In the genomic region with DNA sequence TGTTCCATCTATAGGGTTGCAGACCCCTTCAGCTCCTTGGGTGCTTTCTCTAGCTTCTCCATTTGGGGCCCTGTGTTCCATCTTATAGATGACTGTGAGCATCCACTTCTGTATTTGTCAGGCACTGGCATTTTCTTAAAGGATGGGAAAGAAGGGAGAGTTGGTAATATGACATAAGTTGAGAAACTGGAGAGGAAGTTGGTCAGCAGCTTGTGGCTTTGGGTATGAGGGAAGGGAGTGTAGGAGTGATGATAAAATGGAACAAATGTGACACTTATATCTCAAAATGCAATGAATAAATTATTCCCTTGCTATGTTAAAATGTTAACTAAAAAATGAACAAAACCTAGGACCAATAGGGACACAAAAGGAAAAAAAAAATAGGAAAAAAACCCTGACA, we compare ENCODE assay signal across 36 mouse cellular contexts. TPM values are rescaled to one million over a fixed set of nuclear protein-coding genes. Genes with fewer than 3 reads are reported as not detected.
"Had no signal": no experiment of that assay in that cellular context is flagged by ENCODE, and none has a peak within 500 bp of the region (broad histone marks: within the 10 kb centered on the region; RNA-seq: fewer than 3 reads in every experiment).

No protein-coding gene starts in this region.

RNA-seq across cellular contexts. Expression of gene Olfr111, which starts 16.8 kb away (rescaled TPM):
- total RNA-seq: gastrocnemius, adult 2 months; gastrocnemius, postnatal 10 days; gastrocnemius, postnatal 25 days; gastrocnemius, postnatal 4 days; heart, adult 2 months; heart, postnatal 14 days; heart, postnatal 36 days; hematopoietic stem cell, adult 5-6 weeks; hindbrain, postnatal 0 days; layer of hippocampus, adult 18-20 months; layer of hippocampus, postnatal 14 days; layer of hippocampus, postnatal 36 days; left cerebral cortex, postnatal 10 days; left cerebral cortex, postnatal 25 days had no signal
- polyA plus RNA-seq: heart, adult 2 months; heart, embryonic 11.5 days; heart, embryonic 13.5 days; heart, embryonic 15.5 days; heart, postnatal 0 days; hindbrain, embryonic 11.5 days; hindbrain, embryonic 13.5 days; hindbrain, embryonic 15.5 days; hindbrain, postnatal 0 days; intestine, embryonic 14.5 days; intestine, embryonic 16.5 days; kidney, embryonic 15.5 days; kidney, postnatal 0 days; large intestine, adult 2 months; limb, embryonic 11.5 days; limb, embryonic 13.5 days; limb, embryonic 15.5 days; liver, embryonic 11.5 days had no signal

RNA-seq across cellular contexts. Expression of gene Olfr110, which starts 32.3 kb away (rescaled TPM):
- total RNA-seq: gastrocnemius, adult 2 months; gastrocnemius, postnatal 10 days; gastrocnemius, postnatal 25 days; gastrocnemius, postnatal 4 days; heart, adult 2 months; heart, postnatal 14 days; heart, postnatal 36 days; hematopoietic stem cell, adult 5-6 weeks; hindbrain, postnatal 0 days; layer of hippocampus, adult 18-20 months; layer of hippocampus, postnatal 14 days; layer of hippocampus, postnatal 36 days; left cerebral cortex, adult 18-20 months; left cerebral cortex, postnatal 10 days; left cerebral cortex, postnatal 25 days; left cerebral cortex, postnatal 4 days had no signal
- polyA plus RNA-seq: heart, adult 2 months; heart, embryonic 11.5 days; heart, embryonic 13.5 days; heart, embryonic 15.5 days; heart, postnatal 0 days; hindbrain, embryonic 11.5 days; hindbrain, embryonic 13.5 days; hindbrain, embryonic 15.5 days; hindbrain, postnatal 0 days; intestine, embryonic 14.5 days; intestine, embryonic 16.5 days; kidney, adult 2 months; kidney, embryonic 15.5 days; kidney, postnatal 0 days; large intestine, adult 2 months; limb, embryonic 11.5 days; limb, embryonic 13.5 days; limb, embryonic 15.5 days; liver, embryonic 11.5 days had no signal

RNA-seq across cellular contexts. Expression of gene H2-M2, which starts 41.3 kb away (rescaled TPM):
- total RNA-seq: gastrocnemius, adult 2 months; gastrocnemius, postnatal 10 days; gastrocnemius, postnatal 25 days; gastrocnemius, postnatal 4 days; heart, adult 2 months; heart, postnatal 36 days; hematopoietic stem cell, adult 5-6 weeks; hindbrain, postnatal 0 days; layer of hippocampus, adult 18-20 months; layer of hippocampus, adult 8-10 months; layer of hippocampus, postnatal 14 days; layer of hippocampus, postnatal 36 days; left cerebral cortex, adult 18-20 months; left cerebral cortex, adult 8-10 months; left cerebral cortex, postnatal 10 days; left cerebral cortex, postnatal 25 days; left cerebral cortex, postnatal 4 days had no signal
- polyA plus RNA-seq: frontal cortex, adult 2 months; heart, embryonic 11.5 days; heart, embryonic 13.5 days; heart, embryonic 15.5 days; heart, postnatal 0 days; hindbrain, embryonic 11.5 days; hindbrain, embryonic 13.5 days; hindbrain, embryonic 15.5 days; hindbrain, postnatal 0 days; intestine, embryonic 14.5 days; intestine, embryonic 16.5 days; kidney, embryonic 15.5 days; kidney, postnatal 0 days; limb, embryonic 11.5 days; limb, embryonic 13.5 days; limb, embryonic 15.5 days; liver, embryonic 11.5 days had no signal

RNA-seq across cellular contexts. Expression of gene Olfr112, which starts 44.6 kb away (rescaled TPM):
- total RNA-seq: gastrocnemius, adult 2 months; gastrocnemius, postnatal 10 days; gastrocnemius, postnatal 25 days; gastrocnemius, postnatal 4 days; heart, adult 2 months; heart, postnatal 14 days; heart, postnatal 36 days; hematopoietic stem cell, adult 5-6 weeks; hindbrain, postnatal 0 days; layer of hippocampus, adult 18-20 months; layer of hippocampus, adult 8-10 months; layer of hippocampus, postnatal 14 days; layer of hippocampus, postnatal 36 days; left cerebral cortex, adult 18-20 months; left cerebral cortex, adult 8-10 months; left cerebral cortex, postnatal 10 days; left cerebral cortex, postnatal 25 days; left cerebral cortex, postnatal 4 days had no signal
- polyA plus RNA-seq: frontal cortex, adult 2 months; heart, adult 2 months; heart, embryonic 11.5 days; heart, embryonic 13.5 days; heart, embryonic 15.5 days; heart, postnatal 0 days; hindbrain, embryonic 11.5 days; hindbrain, embryonic 13.5 days; hindbrain, embryonic 15.5 days; hindbrain, postnatal 0 days; intestine, embryonic 14.5 days; intestine, embryonic 16.5 days; kidney, adult 2 months; kidney, embryonic 15.5 days; kidney, postnatal 0 days; large intestine, adult 2 months; limb, embryonic 11.5 days; limb, embryonic 13.5 days; limb, embryonic 15.5 days; liver, embryonic 11.5 days had no signal

RNA-seq across cellular contexts. Expression of gene Olfr113, which starts 52.9 kb away (rescaled TPM):
- total RNA-seq: gastrocnemius, adult 2 months; gastrocnemius, postnatal 10 days; gastrocnemius, postnatal 25 days; gastrocnemius, postnatal 4 days; heart, adult 2 months; heart, postnatal 14 days; heart, postnatal 36 days; hematopoietic stem cell, adult 5-6 weeks; hindbrain, postnatal 0 days; layer of hippocampus, adult 18-20 months; layer of hippocampus, adult 8-10 months; layer of hippocampus, postnatal 14 days; layer of hippocampus, postnatal 36 days; left cerebral cortex, adult 18-20 months; left cerebral cortex, adult 8-10 months; left cerebral cortex, postnatal 10 days; left cerebral cortex, postnatal 25 days; left cerebral cortex, postnatal 4 days had no signal
- polyA plus RNA-seq: frontal cortex, adult 2 months; heart, adult 2 months; heart, embryonic 11.5 days; heart, embryonic 13.5 days; heart, embryonic 15.5 days; heart, postnatal 0 days; hindbrain, embryonic 11.5 days; hindbrain, embryonic 13.5 days; hindbrain, embryonic 15.5 days; hindbrain, postnatal 0 days; intestine, embryonic 14.5 days; intestine, embryonic 16.5 days; kidney, adult 2 months; kidney, embryonic 15.5 days; kidney, postnatal 0 days; large intestine, adult 2 months; limb, embryonic 11.5 days; limb, embryonic 13.5 days; limb, embryonic 15.5 days; liver, embryonic 11.5 days had no signal
